18 mouse cellular contexts compared by ENCODE assay signal in genomic region chr11:77896011-77896410, GRCm38 (mm10). TPM values are rescaled to one million over a fixed set of nuclear protein-coding genes. Genes with fewer than 3 reads are reported as not detected.
DNase-seq lines count a peak whose midpoint lies in the region; ATAC-seq lines count a peak whose summit lies in the region.
"Had no signal": no experiment of that assay in that cellular context is flagged by ENCODE, and none has a peak within 500 bp of the region (broad histone marks: within the 10 kb centered on the region; RNA-seq: fewer than 3 reads in every experiment).

No protein-coding gene starts in this region.

- peak overlapping the region; percentile 42; the same call in 1 of the 2 replicates for H3K4me2 ChIP-seq in lung, embryonic 15.5 days
- peak overlapping the region; percentile 42 for H3K4me2 ChIP-seq in forebrain, embryonic 15.5 days (replicated peaks)
- peak overlapping the region; percentile 35; the same call in 1 of the 2 replicates for H3K4me2 ChIP-seq in neural tube, embryonic 15.5 days
- H3K4me2 ChIP-seq: limb, embryonic 12.5 days had no signal

- DNase-seq in lung, postnatal 25 days (ENCODE audit: low spot score) = no peak
- peak; percentile 13 for DNase-seq in large intestine, adult 2 months (ENCODE audit: low read depth, low spot score)
- no peak for DNase-seq in kidney, adult 8-10 months
- DNase-seq in thymus, postnatal 36 days = no peak
- DNase-seq: adrenal gland, postnatal 36 days; gastrocnemius, postnatal 14 days; heart, postnatal 36 days; layer of hippocampus, adult 9-11 months; liver, postnatal 0 days; thymus, postnatal 25 days had no signal

- peaks cover 43% of the 10 kb centered on the region for H3K4me1 ChIP-seq in lung, embryonic 15.5 days
- H3K4me1 ChIP-seq in forebrain, embryonic 15.5 days = peaks cover 78% of the 10 kb centered on the region
- H3K4me1 ChIP-seq in neural tube, embryonic 15.5 days = peaks cover 63% of the 10 kb centered on the region

- 56% methylated on average over 9 of the region's 9 CpGs for WGBS in lung, embryonic 15.5 days
- 38% methylated on average over 9 of the region's 9 CpGs for WGBS in forebrain, embryonic 15.5 days
- WGBS in large intestine, adult 2 months = 22% methylated on average over 9 of the region's 9 CpGs
- WGBS in neural tube, embryonic 15.5 days = 28% methylated on average over 9 of the region's 9 CpGs

- H3K4me3 ChIP-seq in lung, embryonic 15.5 days = no peak overlapping the region
- H3K4me3 ChIP-seq in forebrain, embryonic 15.5 days = no peak overlapping the region
- H3K4me3 ChIP-seq in neural tube, embryonic 15.5 days (replicated peaks) = no peak overlapping the region
- H3K4me3 ChIP-seq: kidney, embryonic 15.5 days; limb, embryonic 12.5 days; stomach, embryonic 15.5 days had no signal

- no peak for ATAC-seq in lung, embryonic 15.5 days (ENCODE audit: borderline replicate concordance, extremely low read depth, low FRiP score, low TSS enrichment)
- ATAC-seq in forebrain, embryonic 15.5 days (replicated peaks) = no peak
- no peak for ATAC-seq in neural tube, embryonic 15.5 days (ENCODE audit: low FRiP score)
- ATAC-seq: liver, postnatal 0 days had no signal

- no peak overlapping the region for H3K27ac ChIP-seq in lung, embryonic 15.5 days
- peak overlapping the region; percentile 96 for H3K27ac ChIP-seq in forebrain, embryonic 15.5 days (replicated peaks)
- H3K27ac ChIP-seq in neural tube, embryonic 15.5 days (replicated peaks) = peak overlapping the region; percentile 78
- H3K27ac ChIP-seq: heart, embryonic 10.5 days; kidney, embryonic 15.5 days; limb, embryonic 12.5 days; macrophage; stomach, embryonic 15.5 days had no signal

- H3K36me3 ChIP-seq in lung, embryonic 15.5 days = no peaks in the 10 kb centered on the region
- no peaks in the 10 kb centered on the region for H3K36me3 ChIP-seq in forebrain, embryonic 15.5 days
- H3K36me3 ChIP-seq in neural tube, embryonic 15.5 days = no peaks in the 10 kb centered on the region
- H3K36me3 ChIP-seq: heart, embryonic 10.5 days; kidney, embryonic 15.5 days; limb, embryonic 12.5 days; stomach, embryonic 15.5 days had no signal

- H3K27me3 ChIP-seq in lung, embryonic 15.5 days = peaks cover 16% of the 10 kb centered on the region; the same call in 1 of the 2 replicates
- H3K27me3 ChIP-seq in forebrain, embryonic 15.5 days = no peaks in the 10 kb centered on the region
- peaks cover 5% of the 10 kb centered on the region; the same call in 1 of the 2 replicates for H3K27me3 ChIP-seq in neural tube, embryonic 15.5 days (replicated peaks)

- H3K9me3 ChIP-seq in lung, embryonic 15.5 days = no peaks in the 10 kb centered on the region
- no peaks in the 10 kb centered on the region for H3K9me3 ChIP-seq in forebrain, embryonic 15.5 days
- H3K9me3 ChIP-seq in neural tube, embryonic 15.5 days (replicated peaks) = no peaks in the 10 kb centered on the region
- H3K9me3 ChIP-seq: heart, embryonic 10.5 days; kidney, embryonic 15.5 days; stomach, embryonic 15.5 days had no signal

- H3K9ac ChIP-seq in lung, embryonic 15.5 days = no peak overlapping the region
- H3K9ac ChIP-seq in forebrain, embryonic 15.5 days (replicated peaks) = 0 out of 2 replicates have a peak overlapping the region, but pooled peaks have one; percentile 43
- no peak overlapping the region for H3K9ac ChIP-seq in neural tube, embryonic 15.5 days (replicated peaks)
- H3K9ac ChIP-seq: kidney, embryonic 15.5 days; limb, embryonic 12.5 days; liver, postnatal 0 days; stomach, embryonic 15.5 days had no signal

RNA-seq across cellular contexts. Expression of gene Pipox, which starts 2.1 kb away (rescaled TPM):
- 1.2 and 1.6 TPM in 2 replicates for polyA plus RNA-seq in lung, embryonic 15.5 days (2015; fragmentation: Nextera tagmentation; extraction: Ambion mirVana)
- polyA plus RNA-seq in forebrain, embryonic 15.5 days (2015; fragmentation: Nextera tagmentation; extraction: Ambion mirVana) = 10.2 and 11.2 TPM in 2 replicates
- polyA plus RNA-seq in large intestine, adult 2 months (2012; rRNA removed) = 8.4 and 21.5 TPM in 2 replicates
- polyA plus RNA-seq in neural tube, embryonic 15.5 days (2015; fragmentation: Nextera tagmentation; extraction: Ambion mirVana) = 5.4 and 5.5 TPM in 2 replicates
- polyA plus RNA-seq: macrophage had no signal

RNA-seq across cellular contexts. Expression of gene Sez6, which starts 34.6 kb away (rescaled TPM):
- 0.23 and 0.51 TPM in 2 replicates for polyA plus RNA-seq in lung, embryonic 15.5 days (2015; fragmentation: Nextera tagmentation; extraction: Ambion mirVana)
- polyA plus RNA-seq in forebrain, embryonic 15.5 days (2015; fragmentation: Nextera tagmentation; extraction: Ambion mirVana) = 243 and 249 TPM in 2 replicates
- polyA plus RNA-seq in large intestine, adult 2 months (2012; rRNA removed) = 0.18 and 0.48 TPM in 2 replicates
- 101 and 123 TPM in 2 replicates for polyA plus RNA-seq in neural tube, embryonic 15.5 days (2015; fragmentation: Nextera tagmentation; extraction: Ambion mirVana)
- polyA plus RNA-seq: limb, embryonic 12.5 days; liver, postnatal 0 days; macrophage had no signal

Comparison
In these comparisons a context has a peak if more than half of its experiments do, and no peak if none do; other contexts are left out.
1. RNA of gene Sez6, which starts 34.6 kb away (polyA plus RNA-seq): 243 to 249 TPM in forebrain, embryonic 15.5 days and 101 to 123 TPM in neural tube, embryonic 15.5 days; 0.23 to 0.51 TPM in lung, embryonic 15.5 days and 0.18 to 0.48 TPM in large intestine, adult 2 months; every median in the first group is over 10 times any median in the second.
2. Peak in every context shown above with its lines, with median percentiles within 50 percentile points of each other: H3K4me2 ChIP-seq.